Mouse (Mus musculus) limb, embryonic 12.5 days (tissue): ENCODE measurements at regions not wholly inside any gene's neighbourhood (a gene's known extent, or its start where the extent isn't known, plus 50 kb on each side); places are given as distances from the start of the nearest gene placed in this dataset.
A peak's percentile ranks its signal among the peaks of the same experiment; 100 is the strongest.

Source experiments
- ATAC-seq: fragments of 200-750 bp; cut with Nextera tagmentation; 2 replicates; pipeline ENCODE4 v1.8.0; 2017; ENCODE audit warnings: low read depth, moderate TSS enrichment; ENCODE audit not compliant: insufficient number of reproducible peaks, insufficient read depth, low FRiP score, low TSS enrichment
- H3K27ac ChIP-seq: fragments of 300-500 bp; sonication (generic); 2 replicates; pipeline ENCODE4 v1.5.1; 2016; ENCODE audit warnings: mild to moderate bottlenecking, moderate library complexity
- H3K27me3 ChIP-seq: fragments of 300-500 bp; sonication (generic); 2 replicates; pipeline ENCODE4 v1.6.1; 2016; ENCODE audit warnings: mild to moderate bottlenecking, moderate library complexity
- H3K36me3 ChIP-seq: fragments of 300-500 bp; sonication (generic); 2 replicates; pipeline ENCODE4 v1.6.1; 2016; ENCODE audit warnings: mild to moderate bottlenecking, moderate library complexity
- H3K4me1 ChIP-seq: fragments of 300-500 bp; sonication (generic); replicated peaks from 2 replicates; pipeline ENCODE4 v1.6.1; 2016
- H3K4me2 ChIP-seq: fragments of 300-500 bp; sonication (generic); 2 replicates; pipeline ENCODE4 v1.6.1; 2016; ENCODE audit warnings: mild to moderate bottlenecking, moderate library complexity
- H3K4me3 ChIP-seq: fragments of 300-500 bp; sonication (generic); replicated peaks from 2 replicates; pipeline ENCODE4 v1.5.1; 2016; ENCODE audit warnings: mild to moderate bottlenecking
- H3K9ac ChIP-seq: fragments of 300-500 bp; sonication (generic); replicated peaks from 2 replicates; pipeline ENCODE4 v1.6.1; 2016; ENCODE audit warnings: mild to moderate bottlenecking, moderate library complexity
- H3K9me3 ChIP-seq: fragments of 300-500 bp; sonication (generic); 2 replicates; pipeline ENCODE4 v1.6.1; 2016; ENCODE audit warnings: mild to moderate bottlenecking, moderate library complexity
- WGBS: fragments of 180-500 bp; shearing (Covaris S2); methylation state at CpG from one replicate; pipeline ENCODE4 v1.1.7; 2016; 5-methylcytosine and 5-hydroxymethylcytosine counted together

DNA sequence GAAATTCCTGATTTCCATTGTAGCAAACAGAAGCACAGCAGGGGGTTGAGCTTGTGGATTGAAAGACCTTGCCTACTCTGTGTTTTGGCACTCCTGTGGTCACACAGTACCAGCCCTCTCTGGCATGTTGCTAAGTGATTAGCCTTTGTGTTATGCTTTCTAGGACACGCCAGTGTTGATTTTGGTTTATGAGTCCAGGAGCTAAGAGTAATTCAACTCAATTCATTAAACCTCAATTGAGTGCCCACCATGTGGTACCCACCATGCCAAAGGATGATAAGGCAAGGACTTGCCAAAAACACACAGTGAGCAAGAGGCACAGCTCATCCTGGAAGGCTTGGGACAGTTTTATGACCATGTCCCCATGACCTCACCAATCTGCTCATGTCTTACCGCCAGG is 221.1 kb upstream of the Sox14 start:
- no peaks in the 10 kb centered on the region for H3K27me3 ChIP-seq
- no peak overlapping the region for H3K9ac ChIP-seq
- no peak for ATAC-seq
- peaks cover 9% of the 10 kb centered on the region for H3K4me1 ChIP-seq
- H3K4me3 ChIP-seq: no peak overlapping the region
- H3K27ac ChIP-seq: no peak overlapping the region
- no peak overlapping the region for H3K4me2 ChIP-seq
- H3K9me3 ChIP-seq: no peaks in the 10 kb centered on the region
- H3K36me3 ChIP-seq: no peaks in the 10 kb centered on the region
- 38% methylated on average over 2 of the region's 2 CpGs for WGBS

GRCm38 (mm10) chr9:100095559-100095959 is 219.6 kb upstream of the Sox14 start:
- Histone ChIP-seq H3K9me3 (no peaks in the 10 kb centered on the region), H3K9ac (no peak overlapping the region), H3K4me3 (no peak overlapping the region), H3K27me3 (no peaks in the 10 kb centered on the region), H3K4me1 (peaks cover 9% of the 10 kb centered on the region), H3K27ac (peak overlapping the region; percentile 51; the same call in 1 of the 2 replicates), H3K4me2 (peak overlapping the region; percentile 21; the same call in 1 of the 2 replicates), H3K36me3 (no peaks in the 10 kb centered on the region)
- peak; percentile 81; the same call in 1 of the 2 replicates for ATAC-seq
- 12% methylated on average over 7 of the region's 7 CpGs for WGBS

- ATAC-seq: no peak
- H3K4me2 ChIP-seq: no peak overlapping the region; the same call in 1 of the 2 replicates
- peaks cover 9% of the 10 kb centered on the region for H3K4me1 ChIP-seq
- 51% methylated on average over 6 of the region's 6 CpGs for WGBS
- H3K27me3 ChIP-seq: no peaks in the 10 kb centered on the region
- H3K36me3 ChIP-seq: no peaks in the 10 kb centered on the region
- H3K4me3 ChIP-seq: no peak overlapping the region
- H3K9ac ChIP-seq: no peak overlapping the region
- no peaks in the 10 kb centered on the region for H3K9me3 ChIP-seq
- peak overlapping the region; percentile 51; the same call in 1 of the 2 replicates for H3K27ac ChIP-seq
These were observed 219.1 kb upstream of the Sox14 start for GRCm38 (mm10) chr9:100094956-100095558.

DNA sequence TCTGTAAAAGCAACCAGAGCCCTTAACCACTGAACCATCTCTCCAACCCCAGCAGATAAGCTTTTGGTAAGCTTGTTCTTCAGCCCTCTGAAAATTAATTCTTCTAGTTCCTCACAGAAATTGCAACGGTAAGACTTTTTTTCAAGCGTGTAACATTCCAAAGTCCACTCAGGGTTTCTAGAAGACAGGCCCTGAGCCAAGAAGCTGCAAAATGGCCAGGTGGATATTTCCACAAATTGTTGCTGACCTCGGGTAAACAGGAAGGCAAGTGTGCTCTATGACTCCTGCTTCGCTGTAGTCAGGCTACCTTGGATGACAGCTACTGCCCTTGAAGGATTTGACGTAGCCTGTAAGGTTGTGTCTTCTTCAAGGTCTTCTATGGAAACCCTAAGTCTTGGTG is 195.2 kb upstream of the Sox14 start:
- no peak overlapping the region for H3K4me3 ChIP-seq
- no peak overlapping the region for H3K9ac ChIP-seq
- no peak overlapping the region for H3K4me2 ChIP-seq
- H3K36me3 ChIP-seq: no peaks in the 10 kb centered on the region
- no peak for ATAC-seq
- H3K4me1 ChIP-seq: no peaks in the 10 kb centered on the region
- no peaks in the 10 kb centered on the region for H3K9me3 ChIP-seq
- 94% methylated on average over 5 of the region's 5 CpGs for WGBS
- H3K27me3 ChIP-seq: no peaks in the 10 kb centered on the region
- H3K27ac ChIP-seq: no peak overlapping the region

DNA sequence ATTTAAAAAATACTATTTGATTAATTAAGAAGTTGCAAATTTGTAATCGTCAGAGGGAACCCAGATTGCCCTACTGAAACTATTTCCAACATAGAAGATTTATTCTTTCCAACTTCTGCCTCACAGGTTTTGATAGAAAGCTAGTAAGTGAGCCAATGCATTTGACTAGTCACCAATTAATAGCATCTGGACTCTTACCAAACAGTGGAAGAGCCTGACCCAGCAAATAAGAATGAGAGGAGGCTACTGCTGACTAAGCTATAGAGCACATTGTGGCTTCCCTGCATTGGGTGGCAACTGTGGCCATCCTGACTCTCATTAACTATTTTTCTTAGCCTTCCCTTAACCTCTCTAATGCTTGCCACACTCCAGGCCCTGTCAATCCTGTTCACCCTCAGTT is 182.6 kb upstream of the Sox14 start:
- H3K36me3 ChIP-seq: no peaks in the 10 kb centered on the region
- no peak overlapping the region for H3K9ac ChIP-seq
- H3K4me3 ChIP-seq: no peak overlapping the region
- H3K9me3 ChIP-seq: no peaks in the 10 kb centered on the region; the same call in 1 of the 2 replicates
- H3K4me2 ChIP-seq: no peak overlapping the region
- no peaks in the 10 kb centered on the region for H3K27me3 ChIP-seq
- no peak overlapping the region for H3K27ac ChIP-seq
- no peaks in the 10 kb centered on the region for H3K4me1 ChIP-seq
- ATAC-seq: no peak
- WGBS: 83% methylated on average over 1 of the region's 1 CpGs

DNA sequence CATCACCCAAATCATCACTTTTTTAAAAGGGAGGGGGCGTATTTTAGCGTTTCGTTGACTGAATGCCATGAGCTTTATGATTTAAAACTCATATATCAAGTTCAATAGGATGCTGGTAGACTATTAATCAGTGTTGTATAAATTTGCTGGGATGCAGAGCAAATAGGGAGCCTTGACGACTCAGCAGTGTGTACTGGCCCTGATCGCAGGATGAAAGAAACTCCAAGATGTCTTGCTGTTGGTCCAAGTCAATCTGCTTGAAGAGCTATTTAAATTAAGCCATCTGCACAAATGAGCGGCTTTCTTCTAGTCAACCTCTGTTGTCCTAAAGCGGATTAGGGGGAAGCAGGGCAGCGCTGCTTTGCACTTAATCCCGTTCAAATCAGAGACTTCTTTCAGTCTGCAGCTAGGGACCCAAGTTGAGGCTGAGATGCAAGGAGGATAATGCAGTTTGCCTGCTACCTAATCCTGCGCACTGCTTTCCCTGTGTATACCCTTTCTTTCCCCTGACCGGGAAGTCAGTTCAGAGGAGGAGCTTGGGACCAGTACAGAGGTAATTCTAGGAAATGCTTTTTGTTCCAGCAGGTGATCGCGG is 170.3 kb upstream of the Sox14 start:
- WGBS: 56% methylated on average over 13 of the region's 13 CpGs
- ATAC-seq: no peak
- H3K9ac ChIP-seq: no peak overlapping the region

DNA sequence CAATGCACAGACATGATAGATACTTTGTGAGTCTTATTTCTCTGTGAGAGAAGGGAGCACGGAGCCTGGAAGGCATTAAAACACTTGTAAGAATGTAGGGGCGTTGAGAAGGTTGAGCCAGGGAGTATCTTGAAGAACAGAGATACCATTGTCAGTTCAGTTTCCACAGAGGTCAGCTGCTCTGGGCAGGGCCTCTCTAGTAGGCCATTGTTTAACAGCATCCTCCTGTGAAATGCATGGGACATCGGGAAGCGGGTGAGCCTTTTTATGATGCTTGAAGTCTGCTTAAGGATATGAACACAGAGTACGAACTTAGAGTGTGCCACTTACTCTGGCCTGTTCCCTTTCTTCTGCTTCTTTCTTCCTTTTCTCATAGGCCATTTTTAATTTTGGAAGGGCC is 169.7 kb upstream of the Sox14 start:
- Histone ChIP-seq H3K27ac (no peak overlapping the region), H3K4me3 (no peak overlapping the region), H3K4me2 (no peak overlapping the region), H3K9ac (no peak overlapping the region), H3K4me1 (no peaks in the 10 kb centered on the region), H3K36me3 (no peaks in the 10 kb centered on the region), H3K27me3 (no peaks in the 10 kb centered on the region), H3K9me3 (no peaks in the 10 kb centered on the region)
- no peak for ATAC-seq
- 78% methylated on average over 5 of the region's 5 CpGs for WGBS

More for the DNA sequence above, 170.3 kb upstream of the Sox14 start:
- Histone ChIP-seq H3K27me3 (no peaks in the 10 kb centered on the region), H3K4me1 (no peaks in the 10 kb centered on the region), H3K4me2 (no peak overlapping the region), H3K27ac (no peak overlapping the region), H3K36me3 (no peaks in the 10 kb centered on the region), H3K9me3 (no peaks in the 10 kb centered on the region), H3K4me3 (no peak overlapping the region)

GRCm38 (mm10) chr9:100041776-100042175 is 165.8 kb upstream of the Sox14 start:
- WGBS: 58% methylated on average over 6 of the region's 6 CpGs
- Histone ChIP-seq H3K4me1 (no peaks in the 10 kb centered on the region), H3K9ac (no peak overlapping the region)

DNA sequence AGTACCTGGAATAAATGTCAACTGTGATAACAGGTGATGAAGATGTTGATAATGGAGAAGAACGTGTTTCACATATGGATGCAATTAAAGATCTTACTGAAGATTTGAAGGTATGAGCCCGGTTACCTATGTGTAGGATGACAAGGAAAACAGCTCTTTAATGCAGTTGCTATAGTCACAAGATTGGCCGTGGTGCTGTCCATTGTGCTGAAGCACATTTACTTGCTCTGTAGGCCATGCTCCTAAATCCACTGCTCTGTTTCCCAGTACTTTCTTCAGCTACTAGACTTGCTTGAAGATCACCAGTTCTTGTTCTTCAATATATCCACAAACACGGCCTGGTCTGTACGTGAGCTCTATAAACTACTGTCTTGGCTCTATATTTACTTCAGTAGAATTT is 147.7 kb upstream of the Sox14 start:
- 45% methylated on average over 5 of the region's 5 CpGs for WGBS
- Histone ChIP-seq H3K27ac (no peak overlapping the region), H3K4me1 (no peaks in the 10 kb centered on the region), H3K4me3 (no peak overlapping the region), H3K9me3 (no peaks in the 10 kb centered on the region), H3K27me3 (no peaks in the 10 kb centered on the region), H3K9ac (no peak overlapping the region), H3K4me2 (no peak overlapping the region), H3K36me3 (no peaks in the 10 kb centered on the region)
- ATAC-seq: no peak

More at GRCm38 (mm10) chr9:100041776-100042175, 165.8 kb upstream of the Sox14 start:
- H3K27me3 ChIP-seq: no peaks in the 10 kb centered on the region
- no peaks in the 10 kb centered on the region for H3K9me3 ChIP-seq
- H3K27ac ChIP-seq: no peak overlapping the region
- no peak overlapping the region for H3K4me3 ChIP-seq
- no peaks in the 10 kb centered on the region for H3K36me3 ChIP-seq
- no peak overlapping the region for H3K4me2 ChIP-seq
- ATAC-seq: no peak

GRCm38 (mm10) chr9:100022035-100022434 is 146.1 kb upstream of the Sox14 start:
- 89% methylated on average over 3 of the region's 3 CpGs for WGBS
- Histone ChIP-seq H3K4me1 (no peaks in the 10 kb centered on the region), H3K4me3 (no peak overlapping the region), H3K36me3 (no peaks in the 10 kb centered on the region), H3K4me2 (no peak overlapping the region), H3K9ac (no peak overlapping the region), H3K27ac (no peak overlapping the region), H3K27me3 (no peaks in the 10 kb centered on the region), H3K9me3 (no peaks in the 10 kb centered on the region)
- ATAC-seq: no peak

- ATAC-seq: no peak
- Histone ChIP-seq H3K9ac (no peak overlapping the region), H3K4me1 (peaks cover 10% of the 10 kb centered on the region; the same call in 1 of the 2 replicates), H3K4me2 (no peak overlapping the region), H3K4me3 (no peak overlapping the region), H3K27me3 (peaks cover 29% of the 10 kb centered on the region), H3K9me3 (no peaks in the 10 kb centered on the region), H3K27ac (no peak overlapping the region), H3K36me3 (no peaks in the 10 kb centered on the region)
- 37% methylated on average over 8 of the region's 8 CpGs for WGBS
These were observed 119.2 kb upstream of the Sox14 start for GRCm38 (mm10) chr9:99995204-99995603.
